Mouse (Mus musculus): Measurements from ENCODE around the gene Lrrc75b. TPM values are rescaled to one million over a fixed set of nuclear protein-coding genes. Genes with fewer than 3 reads are reported as not detected.
"Not testable (repeated sequence)": the region's sequence is repeated elsewhere in the genome, so short reads cannot be mapped to it uniquely, and the experiment has no call there.

The Lrrc75b gene
- total and polyA plus RNA-seq, 2 experiments from 2014 or later = 37.5 to 41.4 TPM

GRCm38 (mm10) chr10:75536123-75536522 lies 24.0 kb downstream of the Lrrc75b start:
- H3K4me3 ChIP-seq (ENCODE audit: low read depth, low read length) = no peak overlapping the region
- 93% methylated on average over 5 of the region's 5 CpGs for WGBS
- H3K9me3 ChIP-seq (ENCODE audit: low read length) = no peaks in the 10 kb centered on the region
- DNase-seq (ENCODE audit: low spot score) (no peak), ATAC-seq (ENCODE audit: low FRiP score) (no peak)
- TF ChIP-seq CTCF (IDR thresholded peaks at IDR 0.05) = no peak
- peaks cover 30% of the 10 kb centered on the region for H3K36me3 ChIP-seq (ENCODE audit: insufficient read depth, low read length)
- H3K27ac ChIP-seq (ENCODE audit: low read depth, low read length) = no peak overlapping the region
- H3K27me3 ChIP-seq (ENCODE audit: insufficient read depth, low read length) = no peaks in the 10 kb centered on the region
- no peaks in the 10 kb centered on the region for H3K4me1 ChIP-seq (ENCODE audit: insufficient read depth, low read length)
- no peak overlapping the region for H3K4me2 ChIP-seq (ENCODE audit: low read depth, low read length, poor library complexity, severe bottlenecking)
- H3K9ac ChIP-seq (replicated peaks; ENCODE audit: low read length, poor library complexity, severe bottlenecking) = no peak overlapping the region

GRCm38 (mm10) chr10:75535423-75535822 lies 24.7 kb downstream of the Lrrc75b start:
- H3K4me2 ChIP-seq (ENCODE audit: low read depth, low read length, poor library complexity, severe bottlenecking) = no peak overlapping the region
- peaks cover 34% of the 10 kb centered on the region for H3K36me3 ChIP-seq (ENCODE audit: insufficient read depth, low read length)
- ATAC-seq (ENCODE audit: low FRiP score) (no peak), DNase-seq (ENCODE audit: low spot score) (no peak)
- no peak overlapping the region for H3K9ac ChIP-seq (replicated peaks; ENCODE audit: low read length, poor library complexity, severe bottlenecking)
- no peaks in the 10 kb centered on the region for H3K9me3 ChIP-seq (ENCODE audit: low read length)
- H3K27ac ChIP-seq (ENCODE audit: low read depth, low read length) = no peak overlapping the region
- no peak for TF ChIP-seq CTCF (IDR thresholded peaks at IDR 0.05)
- 91% methylated on average over 2 of the region's 2 CpGs for WGBS
- no peaks in the 10 kb centered on the region for H3K4me1 ChIP-seq (ENCODE audit: insufficient read depth, low read length)
- H3K27me3 ChIP-seq (ENCODE audit: insufficient read depth, low read length) = no peaks in the 10 kb centered on the region
- H3K4me3 ChIP-seq (ENCODE audit: low read depth, low read length) = no peak overlapping the region

GRCm38 (mm10) chr10:75534934-75535333 lies 25.2 kb downstream of the Lrrc75b start:
- no peak overlapping the region for H3K4me2 ChIP-seq (ENCODE audit: low read depth, low read length, poor library complexity, severe bottlenecking)
- DNase-seq (ENCODE audit: low spot score) (peak; percentile 47), ATAC-seq (ENCODE audit: low FRiP score) (no peak)
- no peak for TF ChIP-seq CTCF (IDR thresholded peaks at IDR 0.05)
- no peak overlapping the region for H3K4me3 ChIP-seq (ENCODE audit: low read depth, low read length)
- WGBS = 86% methylated on average over 8 of the region's 8 CpGs
- H3K9me3 ChIP-seq (ENCODE audit: low read length) = no peaks in the 10 kb centered on the region
- H3K27me3 ChIP-seq (ENCODE audit: insufficient read depth, low read length) = no peaks in the 10 kb centered on the region
- H3K27ac ChIP-seq (ENCODE audit: low read depth, low read length) = no peak overlapping the region
- peaks cover 34% of the 10 kb centered on the region for H3K36me3 ChIP-seq (ENCODE audit: insufficient read depth, low read length)
- no peaks in the 10 kb centered on the region for H3K4me1 ChIP-seq (ENCODE audit: insufficient read depth, low read length)
- no peak overlapping the region for H3K9ac ChIP-seq (replicated peaks; ENCODE audit: low read length, poor library complexity, severe bottlenecking)

GRCm38 (mm10) chr10:75534216-75534615 lies 25.9 kb downstream of the Lrrc75b start:
- Histone ChIP-seq H3K36me3 (ENCODE audit: insufficient read depth, low read length) (peaks cover 34% of the 10 kb centered on the region), H3K4me1 (ENCODE audit: insufficient read depth, low read length) (no peaks in the 10 kb centered on the region), H3K4me3 (ENCODE audit: low read depth, low read length) (no peak overlapping the region), H3K27me3 (ENCODE audit: insufficient read depth, low read length) (no peaks in the 10 kb centered on the region), H3K9me3 (ENCODE audit: low read length) (no peaks in the 10 kb centered on the region), H3K9ac (replicated peaks; ENCODE audit: low read length, poor library complexity, severe bottlenecking) (no peak overlapping the region), H3K4me2 (ENCODE audit: low read depth, low read length, poor library complexity, severe bottlenecking) (no peak overlapping the region), H3K27ac (ENCODE audit: low read depth, low read length) (no peak overlapping the region)
- TF ChIP-seq CTCF (IDR thresholded peaks at IDR 0.05) = no peak
- 93% methylated on average over 8 of the region's 8 CpGs for WGBS
- ATAC-seq (ENCODE audit: low FRiP score) (no peak), DNase-seq (ENCODE audit: low spot score) (no peak)

- Histone ChIP-seq H3K4me3 (ENCODE audit: low read depth, low read length) (no peak overlapping the region), H3K27ac (ENCODE audit: low read depth, low read length) (no peak overlapping the region), H3K9me3 (ENCODE audit: low read length) (no peaks in the 10 kb centered on the region), H3K9ac (replicated peaks; ENCODE audit: low read length, poor library complexity, severe bottlenecking) (no peak overlapping the region), H3K27me3 (ENCODE audit: insufficient read depth, low read length) (no peaks in the 10 kb centered on the region), H3K4me1 (ENCODE audit: insufficient read depth, low read length) (no peaks in the 10 kb centered on the region), H3K36me3 (ENCODE audit: insufficient read depth, low read length) (peaks cover 34% of the 10 kb centered on the region), H3K4me2 (ENCODE audit: low read depth, low read length, poor library complexity, severe bottlenecking) (no peak overlapping the region)
- ATAC-seq (ENCODE audit: low FRiP score) (no peak), DNase-seq (ENCODE audit: low spot score) (no peak)
- no peak for TF ChIP-seq CTCF (IDR thresholded peaks at IDR 0.05)
- WGBS = 86% methylated on average over 9 of the region's 9 CpGs
These were observed 28.5 kb downstream of the Lrrc75b start for GRCm38 (mm10) chr10:75531532-75532090.

GRCm38 (mm10) chr10:75530322-75530721 lies 29.8 kb downstream of the Lrrc75b start:
- WGBS = 87% methylated on average over 2 of the region's 2 CpGs
- no peak overlapping the region for H3K4me2 ChIP-seq (ENCODE audit: low read depth, low read length, poor library complexity, severe bottlenecking)
- no peak overlapping the region for H3K4me3 ChIP-seq (ENCODE audit: low read depth, low read length)

GRCm38 (mm10) chr10:75525450-75525849 lies 34.7 kb downstream of the Lrrc75b start:
- H3K4me2 ChIP-seq (ENCODE audit: low read depth, low read length, poor library complexity, severe bottlenecking); H3K9me3 ChIP-seq (ENCODE audit: low read length); ATAC-seq (ENCODE audit: low FRiP score); H3K27ac ChIP-seq (ENCODE audit: low read depth, low read length); H3K4me3 ChIP-seq (ENCODE audit: low read depth, low read length); H3K9ac ChIP-seq (replicated peaks; ENCODE audit: low read length, poor library complexity, severe bottlenecking); DNase-seq (ENCODE audit: low spot score); H3K27me3 ChIP-seq (ENCODE audit: insufficient read depth, low read length); H3K4me1 ChIP-seq (ENCODE audit: insufficient read depth, low read length): not testable (repeated sequence)
- H3K36me3 ChIP-seq (ENCODE audit: insufficient read depth, low read length) = peaks cover 22% of the 10 kb centered on the region
- WGBS = 91% methylated on average over 9 of the region's 9 CpGs

More at GRCm38 (mm10) chr10:75530322-75530721, 29.8 kb downstream of the Lrrc75b start:
- ATAC-seq (ENCODE audit: low FRiP score) (no peak), DNase-seq (ENCODE audit: low spot score) (no peak)
- Histone ChIP-seq H3K36me3 (ENCODE audit: insufficient read depth, low read length) (peaks cover 30% of the 10 kb centered on the region), H3K27ac (ENCODE audit: low read depth, low read length) (no peak overlapping the region), H3K4me1 (ENCODE audit: insufficient read depth, low read length) (no peaks in the 10 kb centered on the region), H3K27me3 (ENCODE audit: insufficient read depth, low read length) (no peaks in the 10 kb centered on the region), H3K9ac (replicated peaks; ENCODE audit: low read length, poor library complexity, severe bottlenecking) (no peak overlapping the region), H3K9me3 (ENCODE audit: low read length) (no peaks in the 10 kb centered on the region)
- TF ChIP-seq CTCF (IDR thresholded peaks at IDR 0.05) = no peak

All from midbrain, postnatal 0 days (tissue).